Mouse (Mus musculus) stomach, postnatal 0 days (tissue): ENCODE data around the gene Tmf1.

Experiments used
- CTCF ChIP-seq: IDR thresholded peaks from 2 replicates; pipeline ENCODE4 v1.5.1; 2016; ENCODE audit warnings: antibody characterized with exemption, low read depth, mild to moderate bottlenecking, moderate library complexity
- EP300 ChIP-seq: optimal IDR thresholded peaks from 2 replicates; pipeline ENCODE3; 2016; ENCODE audit warnings: antibody characterized with exemption

- TF ChIP-seq CTCF (peak; percentile 43), EP300 (no peak)
Measured at GRCm38 (mm10) chr6:97150156-97150555, 28.8 kb downstream of the Tmf1 start.
